Mouse (Mus musculus) kidney, postnatal 10 days (tissue): ENCODE data around the gene Ubac2.

Experiments
- DNase-seq: peaks from one replicate; pipeline ENCODE4 v3.0.0; 2021; ENCODE audit warnings: mixed read lengths

Gene Ubac2

DNA sequence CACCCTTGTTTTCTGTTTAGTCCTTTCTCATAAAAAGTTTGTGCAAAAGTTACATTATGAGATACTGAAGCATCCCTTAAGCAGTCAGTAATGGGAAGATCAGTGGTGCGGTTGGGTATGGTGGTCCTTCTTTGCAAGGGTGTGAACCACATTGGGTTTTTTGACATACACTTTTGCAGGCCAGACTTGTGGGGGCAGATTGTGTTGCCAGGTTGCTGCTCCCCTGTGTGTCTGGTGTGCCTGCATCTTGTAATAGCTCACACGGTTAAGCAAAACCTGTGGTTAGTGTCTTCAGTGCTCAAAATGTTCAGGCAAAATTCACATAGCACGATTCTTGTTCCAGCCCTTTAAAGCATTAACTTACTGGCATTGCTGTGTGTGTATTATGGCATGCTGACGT lies 16.9 kb downstream of the Ubac2 start:
- no peak for DNase-seq

DNA sequence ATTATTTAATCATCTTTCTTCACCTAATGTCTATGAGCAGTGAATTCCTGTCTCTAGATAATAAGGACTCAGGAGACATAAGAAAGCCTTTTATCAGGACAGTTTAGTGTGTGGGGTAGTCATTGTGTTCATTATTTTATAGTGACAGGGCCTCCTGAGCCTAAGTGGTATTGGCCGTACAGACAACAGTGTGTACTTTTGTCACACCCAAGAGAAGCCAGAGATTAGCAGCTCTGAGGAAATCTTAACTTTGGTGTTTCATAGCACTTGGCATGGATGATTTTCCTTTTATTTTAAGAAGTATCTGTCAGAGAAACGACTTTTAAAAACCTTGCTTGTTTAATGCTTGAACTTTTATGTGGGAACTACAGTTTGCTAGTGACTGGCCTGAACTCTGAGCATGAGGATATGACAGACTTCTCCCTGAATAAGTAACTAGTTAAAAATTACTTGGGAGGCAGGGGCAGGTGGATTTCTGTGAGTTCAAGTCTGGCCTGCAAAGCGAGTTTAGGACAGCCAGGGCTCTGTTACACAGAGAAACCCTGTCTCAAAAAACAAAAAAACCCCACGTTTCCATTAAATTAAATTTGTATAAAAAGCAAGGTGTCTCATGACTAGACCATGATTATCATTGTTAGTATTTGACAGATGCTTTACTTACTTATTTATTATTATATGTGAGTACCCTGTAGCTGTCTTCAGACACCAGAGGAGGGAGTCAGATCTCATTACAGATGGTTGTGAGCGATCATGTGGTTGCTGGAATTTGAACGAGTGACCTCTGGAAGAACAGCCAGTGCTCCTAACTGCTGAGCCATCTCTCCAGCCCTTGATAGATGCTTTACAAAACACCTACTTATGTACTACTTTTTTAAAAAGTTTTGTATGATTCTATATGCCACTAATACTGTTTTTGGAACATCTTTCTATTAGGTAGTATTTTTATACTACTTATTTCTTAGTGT lies 18.0 kb downstream of the Ubac2 start:
- DNase-seq, result no peak

DNA sequence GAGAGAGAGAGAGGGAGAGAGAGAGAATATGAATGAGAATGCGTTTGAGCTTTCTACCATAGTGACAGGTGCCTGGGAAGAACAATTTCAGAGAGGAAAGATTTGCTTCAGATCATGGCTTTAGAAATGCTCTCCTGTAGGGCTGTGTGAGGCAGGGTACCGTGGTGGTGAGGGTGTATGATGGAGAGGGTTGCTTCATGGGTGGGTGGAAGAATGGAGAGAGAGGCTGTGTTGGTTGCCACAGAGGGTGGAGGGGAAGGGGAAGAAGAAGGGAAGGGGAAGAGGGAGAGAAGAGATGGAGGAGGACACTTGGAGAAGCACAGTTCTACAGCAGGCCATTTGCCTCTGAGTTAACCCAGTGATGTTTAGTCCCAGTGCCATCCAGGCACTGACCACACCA lies 19.4 kb downstream of the Ubac2 start:
- no peak for DNase-seq

DNA sequence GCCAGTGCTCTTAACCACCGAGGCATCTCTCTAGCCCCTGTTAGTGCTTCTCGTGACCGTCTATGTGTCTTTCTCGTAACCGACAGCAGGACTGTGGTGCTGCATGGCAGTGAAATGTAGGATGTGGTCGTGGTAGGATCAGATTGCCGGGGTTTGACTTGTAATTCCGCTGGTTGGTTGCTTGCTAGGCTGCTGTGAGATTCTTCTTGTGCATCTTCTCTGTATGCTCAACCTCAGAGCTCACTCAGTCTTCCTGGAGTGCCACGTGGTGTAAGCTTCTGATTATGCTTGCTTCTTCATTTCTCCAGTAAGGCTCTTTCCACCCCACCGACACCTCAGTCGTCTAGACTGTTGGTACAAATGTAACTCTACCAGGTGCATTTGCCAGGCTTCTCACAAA lies 20.1 kb downstream of the Ubac2 start:
- DNase-seq, result no peak

DNA sequence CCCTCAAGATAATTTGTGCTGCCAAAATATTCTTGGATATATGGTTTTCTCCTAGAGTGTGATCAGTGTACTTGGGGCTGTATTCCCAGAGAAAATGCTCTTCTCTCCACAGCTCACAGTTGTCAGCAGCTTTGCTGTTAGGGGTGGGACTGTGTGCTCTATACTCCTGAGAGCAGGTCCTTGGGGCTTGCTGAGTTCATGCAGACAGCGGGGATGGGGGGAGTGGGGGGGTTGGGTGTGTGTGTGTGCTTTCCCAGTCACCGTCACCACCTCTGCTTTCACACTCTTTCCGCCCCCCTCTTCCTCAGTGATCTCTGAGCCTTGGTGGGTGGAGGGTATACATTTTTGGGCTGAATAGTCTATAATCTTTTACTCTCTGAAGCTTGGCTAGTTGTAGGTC lies 20.7 kb downstream of the Ubac2 start:
- no peak for DNase-seq

DNA sequence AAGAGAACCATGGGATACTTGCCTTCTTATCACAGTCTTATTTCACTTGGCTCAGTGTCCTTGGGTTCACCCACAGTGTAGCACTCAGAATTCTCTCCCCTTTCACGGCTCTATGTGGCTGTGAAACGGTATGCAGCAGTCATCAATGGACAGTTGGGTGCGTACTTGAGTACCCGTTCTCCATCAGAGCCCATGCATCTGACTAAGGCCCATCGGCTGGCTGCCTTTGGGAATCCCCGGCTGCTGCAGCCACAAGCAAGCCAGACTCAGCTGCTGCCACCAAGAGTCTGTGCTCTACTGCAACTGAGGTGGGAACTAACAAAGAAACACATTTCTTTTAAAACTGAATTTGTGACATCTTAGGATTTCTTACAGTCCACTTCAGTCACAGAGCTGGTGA lies 23.1 kb downstream of the Ubac2 start:
- DNase-seq, result no peak

DNA sequence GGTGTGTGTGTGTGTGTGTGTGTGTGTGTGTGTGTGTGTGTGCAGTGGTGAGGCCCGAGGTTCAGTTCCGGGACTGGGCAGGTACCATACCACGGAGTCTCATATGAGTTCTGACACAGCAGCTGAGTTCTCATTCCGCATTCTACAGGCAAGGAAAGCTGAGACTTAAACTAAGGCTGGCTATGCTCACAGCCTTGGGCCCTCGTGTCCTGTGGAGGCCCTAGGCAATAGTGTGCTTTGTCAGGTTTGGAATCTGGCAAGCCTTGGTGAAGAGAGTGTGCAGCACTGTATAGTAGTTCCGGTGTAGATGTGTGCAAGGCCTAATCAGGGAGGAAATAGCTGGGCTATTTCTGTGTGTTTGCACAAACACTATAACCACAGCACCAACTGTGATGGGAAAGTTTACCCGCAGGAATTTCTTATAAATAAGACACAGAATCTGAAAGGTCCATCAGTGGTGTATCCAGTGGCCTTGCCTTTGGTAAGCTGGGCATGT lies 25.0 kb downstream of the Ubac2 start:
- DNase-seq, result no peak

DNA sequence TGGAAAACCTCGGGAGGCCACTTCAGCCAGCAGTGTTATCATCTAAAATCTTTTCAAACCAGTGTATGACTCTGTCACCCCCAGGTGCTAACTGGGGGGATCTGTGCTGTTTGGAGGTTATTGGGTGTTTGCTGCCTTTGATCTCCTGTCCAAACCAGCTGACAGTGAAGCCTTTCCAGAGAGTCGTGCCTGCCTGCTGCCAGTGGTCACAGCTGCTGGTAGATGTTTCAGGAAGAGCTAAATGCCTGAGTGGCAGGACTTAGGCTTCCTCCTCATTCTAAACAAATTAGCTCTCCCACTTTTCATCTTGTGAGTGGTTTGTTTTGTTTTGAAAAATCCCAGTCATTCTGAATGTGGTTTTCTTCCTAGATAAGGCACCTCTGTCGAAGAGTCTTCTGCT lies 26.3 kb downstream of the Ubac2 start:
- no peak for DNase-seq

DNA sequence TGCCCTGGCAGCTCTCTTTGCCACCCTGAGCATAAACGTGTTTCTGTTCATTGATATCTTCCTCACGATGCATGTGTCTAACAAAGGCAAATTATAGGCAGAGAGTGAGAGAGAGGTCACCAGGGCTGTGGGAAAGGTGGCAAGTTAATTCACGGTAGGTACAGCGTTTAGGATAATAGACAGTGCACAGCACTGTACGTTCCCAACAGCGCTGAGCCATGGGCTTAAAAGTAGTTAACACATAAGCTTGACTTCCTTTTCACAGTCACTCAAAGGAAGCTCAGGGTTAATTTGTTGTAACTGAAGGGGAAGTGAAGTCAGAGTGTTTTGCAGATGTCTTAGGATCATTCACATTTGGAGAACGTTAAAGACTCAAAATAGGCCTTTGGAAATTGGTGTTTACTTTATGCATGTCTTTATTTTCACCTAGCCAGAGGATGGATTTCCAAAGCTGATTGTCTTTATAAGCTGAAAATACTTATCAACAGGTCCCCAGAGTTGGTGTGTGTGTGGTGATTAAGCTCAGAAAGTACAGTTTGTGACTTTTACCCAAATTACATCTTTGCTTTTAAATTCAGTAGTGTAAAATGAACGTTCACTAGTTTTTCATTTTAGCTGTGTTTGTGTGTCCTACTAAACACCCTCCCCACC lies 28.0 kb downstream of the Ubac2 start:
- DNase-seq, result no peak

DNA sequence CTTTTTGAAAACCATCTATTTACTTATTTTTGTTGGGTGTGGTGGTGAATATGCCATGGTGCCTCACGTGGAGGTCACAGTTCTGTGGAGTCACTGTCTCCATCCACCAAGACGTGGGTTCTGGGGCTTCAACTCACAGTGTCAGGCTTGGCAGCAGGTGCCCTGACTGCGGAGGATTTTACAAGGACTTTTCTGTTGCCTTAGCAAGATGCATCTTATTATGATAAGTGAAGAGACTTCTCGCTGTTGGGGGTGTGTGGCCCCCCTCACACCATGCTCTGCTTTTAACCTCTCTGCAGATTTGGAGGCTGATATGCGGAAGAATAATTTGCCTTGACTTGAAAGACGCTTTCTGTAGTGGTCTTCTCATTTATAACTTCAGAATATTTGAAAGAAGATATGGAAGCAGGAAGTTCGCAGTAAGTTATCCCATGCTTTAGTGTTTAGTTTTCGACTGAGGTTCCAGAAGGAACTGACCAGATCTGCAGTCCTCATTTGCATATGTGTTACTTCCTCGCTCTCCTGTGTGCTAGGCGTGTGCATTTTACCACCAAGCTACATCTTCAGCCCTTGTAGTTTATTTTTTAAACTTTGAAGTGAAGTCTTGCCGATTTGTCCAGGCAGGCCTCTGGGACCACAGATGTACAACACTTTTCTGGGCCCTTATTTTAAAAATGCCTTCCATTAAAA lies 28.7 kb downstream of the Ubac2 start:
- DNase-seq, result no peak

DNA sequence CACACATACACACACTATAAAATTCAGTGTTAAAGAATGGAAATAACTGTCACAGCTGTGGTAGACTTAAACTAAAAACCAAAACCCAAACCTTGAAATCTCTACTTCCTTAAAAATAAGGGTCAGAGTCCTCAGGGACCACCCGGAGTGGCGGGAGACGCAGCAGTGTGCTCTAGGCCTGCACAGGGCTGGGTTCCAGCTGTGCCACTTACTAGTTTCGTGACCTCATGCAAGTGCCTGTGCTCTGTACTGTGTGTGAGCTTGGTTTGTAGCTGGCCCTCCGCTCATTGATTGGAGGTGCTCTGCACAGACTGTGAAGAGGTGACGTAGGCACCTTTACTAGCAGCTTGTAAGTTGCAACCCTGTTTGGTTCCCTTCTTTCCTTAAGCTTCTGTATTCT lies 31.4 kb downstream of the Ubac2 start:
- no peak for DNase-seq

DNA sequence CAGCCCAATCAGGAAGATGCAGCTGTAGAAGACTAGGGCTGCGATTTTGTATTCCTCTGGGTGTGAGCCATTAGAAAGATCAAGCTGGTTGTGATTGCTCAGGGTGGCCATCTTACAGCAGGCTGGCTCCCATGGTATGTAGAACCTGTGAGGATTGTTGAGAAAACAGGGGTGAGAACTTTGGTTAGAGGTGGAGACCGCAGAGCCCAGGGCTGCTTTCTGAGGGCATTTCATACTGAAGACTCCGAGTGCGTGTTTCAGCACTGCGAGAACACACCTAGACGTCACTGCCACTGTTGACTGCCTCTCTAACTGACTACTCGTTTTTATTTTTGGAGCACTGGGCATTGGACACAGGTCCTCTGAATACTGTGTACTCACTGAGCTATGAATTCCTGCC lies 34.1 kb downstream of the Ubac2 start:
- no peak for DNase-seq

DNA sequence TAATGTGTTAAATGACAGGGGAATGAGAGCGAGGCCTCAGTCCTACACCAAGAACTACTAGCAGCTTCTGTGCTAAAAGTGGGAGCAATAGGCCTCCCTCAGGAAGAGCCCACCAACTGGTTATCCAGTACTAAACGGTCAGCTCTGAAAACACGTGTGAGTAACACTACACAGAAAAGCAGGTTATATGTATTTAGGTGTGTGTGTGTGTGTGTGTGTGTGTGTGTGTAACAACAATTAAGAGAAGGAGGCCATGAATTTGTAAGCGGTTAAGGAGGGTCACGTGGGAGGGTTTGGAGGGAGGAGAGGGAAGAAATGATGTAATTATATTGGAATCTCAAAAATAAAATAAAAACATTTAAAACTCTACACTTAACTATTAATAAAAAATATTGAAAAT lies 36.7 kb downstream of the Ubac2 start:
- no peak for DNase-seq

DNA sequence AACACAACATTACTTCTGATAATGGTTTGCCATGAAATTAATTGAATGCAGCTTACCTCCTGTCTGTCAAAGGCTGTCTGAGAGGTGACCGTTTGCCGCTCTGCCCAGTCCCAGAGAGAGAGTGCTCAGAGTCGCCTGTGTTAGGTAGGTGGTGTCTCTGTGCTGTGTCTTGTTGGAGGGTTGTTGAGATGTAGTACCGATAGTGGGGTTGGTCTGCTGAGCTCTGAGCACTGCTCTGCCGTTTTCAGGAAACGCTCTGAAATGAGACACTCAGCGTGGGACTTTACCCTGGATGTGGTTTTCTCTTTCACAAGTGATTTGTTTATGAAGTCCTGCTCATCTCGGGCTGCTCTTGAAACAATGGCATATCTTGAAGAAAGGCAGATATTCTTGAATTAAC lies 37.2 kb downstream of the Ubac2 start, which contains the start of gene Gpr18:
Gpr18 (minus strand) TSS at position 161 of the 400 bp plus-strand sequence.
- DNase-seq, result no peak

DNA sequence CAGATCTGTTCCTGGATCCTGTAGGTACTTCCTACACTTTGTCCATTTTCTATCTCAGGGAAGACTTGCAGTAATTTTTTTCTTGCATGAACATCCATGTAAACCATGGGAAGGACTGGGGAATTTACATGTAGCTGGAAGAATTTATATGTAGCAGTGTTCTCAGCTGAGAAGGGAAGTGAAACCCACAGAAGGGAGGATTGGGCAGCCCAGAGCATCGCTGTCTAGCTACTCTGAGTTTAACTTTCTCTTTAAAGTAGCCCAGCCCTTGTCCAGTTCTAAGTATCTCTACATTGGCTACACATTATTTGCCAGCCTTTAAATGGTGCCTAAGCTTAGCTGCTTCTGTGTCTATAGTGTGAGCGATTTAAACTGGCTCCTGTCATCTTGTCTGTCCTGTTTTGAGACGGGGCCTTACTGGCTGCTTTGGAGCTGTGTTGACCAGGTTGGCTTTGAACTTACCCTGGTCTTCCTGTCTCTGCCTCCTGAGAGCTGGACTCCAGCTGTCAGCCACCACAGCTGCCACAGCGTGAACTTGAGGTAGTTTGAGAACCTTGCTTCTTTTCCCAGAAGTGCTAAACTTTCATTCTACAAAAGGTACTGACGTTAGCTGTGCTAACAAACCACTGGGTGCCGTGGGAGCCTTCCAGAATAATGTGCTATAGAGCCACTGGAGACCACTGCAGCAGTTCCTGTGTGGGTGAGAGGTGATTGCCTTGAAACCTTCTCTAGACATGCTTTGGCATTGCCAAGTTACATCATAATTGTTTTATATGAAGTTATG lies 38.1 kb downstream of the Ubac2 start:
- no peak for DNase-seq

DNA sequence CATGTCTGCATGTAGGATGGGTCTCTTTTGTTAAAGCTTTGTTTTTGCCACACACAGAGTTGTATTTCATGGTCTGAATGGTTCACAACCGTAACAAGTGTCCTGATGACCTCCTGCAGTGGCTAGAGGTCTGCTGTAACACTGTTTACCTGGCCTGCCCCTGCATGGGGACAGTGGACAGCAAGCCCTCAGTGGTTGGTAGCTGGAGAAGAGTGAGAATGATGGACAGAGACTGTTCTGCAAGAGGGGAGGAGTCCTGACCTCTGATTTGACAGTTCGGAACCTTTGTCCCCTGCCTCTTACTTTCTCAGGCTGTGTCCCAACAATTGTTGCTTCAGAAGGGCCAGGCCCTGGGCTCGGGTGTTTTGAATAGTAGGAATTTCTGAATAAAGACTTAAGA lies 39.8 kb downstream of the Ubac2 start:
- DNase-seq, result no peak

DNA sequence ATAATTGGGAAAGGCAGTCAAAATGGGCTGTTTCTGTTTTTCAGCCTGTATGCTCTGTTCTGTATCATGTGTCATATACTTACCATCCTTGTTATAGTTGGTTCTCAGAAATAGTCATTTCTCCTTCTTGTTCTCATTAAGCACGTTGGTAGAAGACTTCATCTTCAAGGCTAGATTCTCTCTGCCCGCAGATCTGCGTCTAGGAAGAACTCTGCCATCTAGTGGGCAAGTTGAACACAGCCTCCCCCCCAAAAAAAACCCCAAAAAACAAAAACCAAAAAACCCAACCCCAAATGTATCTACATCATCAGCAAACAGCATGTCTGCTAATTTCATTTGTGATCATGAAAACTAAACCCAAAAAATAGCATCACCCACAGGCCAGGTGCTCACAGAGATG lies 41.3 kb downstream of the Ubac2 start:
- no peak for DNase-seq

DNA sequence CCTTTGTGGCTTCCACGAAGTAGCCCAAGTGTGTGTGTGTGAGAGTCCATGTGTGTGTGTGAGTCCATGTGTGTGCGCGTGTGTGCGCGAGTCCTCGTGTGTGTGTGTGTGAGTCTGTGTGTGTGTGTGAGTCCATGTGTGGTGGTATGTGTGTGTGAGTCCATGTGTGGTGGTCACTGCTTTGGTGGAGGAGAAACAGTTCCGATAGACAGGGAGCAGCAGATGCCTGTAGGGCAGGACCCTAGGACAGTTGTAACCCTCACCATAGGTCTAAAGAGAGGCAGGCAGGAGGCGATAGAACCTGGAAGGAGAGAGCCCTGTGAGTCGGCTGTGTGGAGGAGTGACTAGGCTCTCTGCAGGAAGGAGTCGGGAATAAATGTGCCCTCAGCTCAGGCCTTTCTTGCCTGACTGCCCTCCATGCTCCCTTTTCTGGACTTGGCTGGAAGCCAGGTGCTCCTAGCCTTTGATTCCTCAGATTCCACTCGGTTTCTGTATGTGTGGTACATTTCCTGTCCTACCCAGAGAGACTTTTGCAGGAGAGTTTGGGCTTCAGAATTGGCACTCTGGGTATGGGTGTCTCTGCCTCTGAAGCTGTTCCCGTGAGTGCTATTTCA lies 42.2 kb downstream of the Ubac2 start:
- peak; percentile 86 for DNase-seq

DNA sequence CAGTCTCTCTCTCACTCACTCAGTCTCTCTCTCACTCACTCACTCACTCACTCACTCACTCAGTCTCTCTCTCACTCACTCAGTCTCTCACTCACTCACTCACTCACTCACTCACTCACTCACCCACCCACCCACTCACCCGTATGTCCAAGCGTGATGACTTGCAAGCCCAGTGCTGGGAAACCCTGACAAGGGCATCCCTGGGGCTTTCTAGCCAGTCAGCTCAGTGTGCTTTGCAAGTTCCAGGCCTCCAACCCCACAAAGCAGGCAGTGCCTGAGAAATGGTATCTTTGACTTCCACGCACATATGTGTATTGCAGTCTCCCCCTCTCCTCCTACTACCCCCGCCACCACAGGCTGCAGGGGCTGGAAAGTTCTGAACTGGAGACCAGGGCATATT lies 43.6 kb downstream of the Ubac2 start:
- DNase-seq, result no peak

DNA sequence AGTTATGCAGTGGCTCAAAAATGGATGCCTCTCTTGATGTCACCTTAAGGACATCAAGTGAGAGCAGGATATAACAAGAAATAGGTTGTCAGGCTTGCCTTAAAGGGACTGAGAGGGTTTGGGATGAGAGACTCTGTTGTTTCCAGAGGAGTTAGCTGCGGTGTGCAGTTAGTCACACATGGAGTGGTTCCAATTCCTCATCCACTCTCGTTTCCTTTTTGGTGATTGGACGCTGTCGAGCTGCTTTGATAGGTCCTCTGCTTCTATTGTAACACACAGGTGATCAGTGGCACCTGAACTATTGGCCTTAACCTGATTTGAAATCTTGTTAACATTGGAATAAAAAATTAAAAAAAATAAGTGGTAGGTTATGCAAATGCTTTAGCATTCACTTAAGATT lies 44.3 kb downstream of the Ubac2 start:
- DNase-seq, result no peak

DNA sequence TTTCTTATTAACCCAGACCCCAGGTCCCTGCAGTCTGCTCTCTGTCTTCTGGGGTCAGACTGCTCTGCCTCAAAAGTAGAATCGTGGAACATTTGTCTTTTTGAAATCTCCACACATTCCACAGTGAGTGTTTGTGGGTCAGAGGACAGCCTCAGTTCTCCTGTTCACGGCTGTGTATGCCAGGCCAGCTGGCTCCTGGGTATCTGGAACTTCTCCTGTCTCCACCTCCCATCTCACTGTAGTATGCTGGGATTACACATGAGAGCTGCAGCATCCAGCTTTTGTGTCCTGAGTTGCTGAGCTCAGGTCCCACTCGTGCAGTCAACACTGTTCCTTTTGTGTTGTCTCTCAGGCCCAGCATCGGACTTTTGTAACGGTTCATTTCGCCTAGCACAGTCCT lies 46.5 kb downstream of the Ubac2 start:
- DNase-seq, result no peak

DNA sequence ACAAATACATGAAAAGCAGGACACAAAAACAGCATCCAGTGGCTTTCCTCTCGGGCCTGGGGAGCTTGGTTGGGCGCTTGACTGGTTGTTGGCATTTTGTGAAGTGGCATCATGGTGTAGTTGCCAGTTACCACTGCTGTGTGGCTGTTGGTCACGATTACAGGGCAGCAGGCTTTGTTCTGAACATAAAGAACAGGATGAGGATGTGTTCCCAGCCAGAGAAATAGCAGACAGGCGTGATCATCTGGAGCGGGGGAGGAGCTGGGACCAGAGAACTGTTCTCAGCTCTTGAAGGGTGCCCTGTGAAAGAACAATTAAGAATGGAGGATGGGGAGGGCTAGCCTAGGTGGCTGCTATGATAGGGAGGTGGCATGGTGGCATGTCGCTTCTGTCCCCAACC lies 48.5 kb downstream of the Ubac2 start:
- no peak for DNase-seq
